Mouse (Mus musculus): ENCODE measurements around the gene Cacna2d4.

Gene Cacna2d4

DNA sequence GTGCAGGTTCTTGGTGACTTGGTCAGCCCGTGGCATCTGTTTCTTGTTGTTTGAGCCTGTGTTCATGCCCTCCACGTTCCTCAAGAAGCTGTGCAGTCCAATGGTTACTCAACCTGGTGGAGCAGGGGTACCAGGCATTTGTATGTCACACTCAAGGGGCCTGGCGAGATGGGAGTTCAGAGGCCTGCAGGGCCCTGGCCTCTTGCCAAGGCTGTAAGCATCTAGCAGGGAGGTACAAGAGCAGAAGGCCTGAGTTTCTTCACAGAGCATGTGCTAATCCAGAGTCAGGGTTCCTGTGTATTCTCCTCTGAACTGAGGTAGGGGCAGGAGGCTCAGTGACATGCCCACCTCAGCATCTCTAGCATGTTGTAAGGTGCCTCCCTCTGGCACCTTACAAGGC lies 76.8 kb downstream of the Cacna2d4 start:
- peak in 1 of 2 experiments; percentile 45 for DNase-seq

DNA sequence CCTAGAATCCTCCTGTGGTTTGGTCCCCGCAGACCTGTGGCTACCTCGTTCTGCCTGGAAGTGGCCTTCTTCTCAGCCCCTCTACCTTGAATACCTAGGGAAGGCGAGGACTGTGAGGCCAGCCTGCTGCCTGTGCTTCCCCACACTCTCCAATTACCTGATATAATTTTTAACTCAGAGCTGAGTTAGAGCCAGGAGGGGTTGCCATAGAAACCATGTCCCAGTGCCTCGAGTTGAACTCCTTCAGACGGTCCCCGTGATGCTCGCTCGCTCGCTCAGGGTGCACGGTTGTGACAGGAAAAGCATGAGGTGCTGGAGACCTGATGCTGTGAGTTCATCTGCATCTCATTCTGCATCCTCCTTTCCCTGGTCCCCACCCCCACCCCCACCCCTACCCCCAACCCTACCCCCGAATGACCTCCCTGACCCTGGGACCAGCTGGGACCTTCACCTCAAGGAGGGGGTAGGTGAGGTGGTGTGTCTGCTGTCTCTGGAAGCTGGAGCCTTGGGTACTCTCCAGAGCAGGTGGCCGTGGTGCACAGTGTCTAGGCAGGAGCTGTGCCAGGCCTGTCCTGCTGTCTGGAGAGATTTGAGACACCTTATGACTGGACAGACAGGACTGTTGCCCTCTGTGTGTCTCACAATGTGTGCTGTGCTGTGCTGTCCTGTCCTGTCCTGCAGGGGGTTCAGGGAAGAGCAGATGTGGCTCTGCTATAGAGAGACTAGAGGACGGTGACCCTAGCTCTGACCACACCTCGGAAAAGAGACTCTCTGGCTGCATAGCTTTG lies 77.5 kb downstream of the Cacna2d4 start:
- no peak for DNase-seq

GRCm38 (mm10) chr6:119314751-119315476 lies 78.6 kb downstream of the Cacna2d4 start:
- no peak for DNase-seq

- DNase-seq = no peak
Observed at GRCm38 (mm10) chr6:119318732-119319131, 82.4 kb downstream of the Cacna2d4 start.

DNA sequence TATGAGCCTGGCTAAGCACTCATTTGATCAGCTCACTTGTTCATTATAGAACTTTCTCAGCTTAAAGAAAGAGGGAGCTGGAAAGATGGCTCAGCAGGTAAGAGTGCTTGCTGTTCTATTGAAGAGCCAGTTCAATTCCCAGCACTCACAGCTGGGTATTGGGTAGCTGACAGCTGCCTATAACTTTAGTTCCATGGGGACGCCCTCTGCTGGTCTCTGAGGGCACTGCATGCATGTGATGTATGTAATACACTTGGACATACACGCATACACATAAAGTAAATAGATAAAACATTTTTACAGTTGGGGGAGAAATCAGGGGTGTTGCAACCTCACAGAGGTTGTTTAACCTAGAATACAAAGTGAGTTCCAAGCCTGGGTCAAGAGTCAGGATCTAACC lies 83.0 kb downstream of the Cacna2d4 start:
- DNase-seq = no peak

GRCm38 (mm10) chr6:119320481-119320880 lies 84.2 kb downstream of the Cacna2d4 start:
- DNase-seq = no peak

DNA sequence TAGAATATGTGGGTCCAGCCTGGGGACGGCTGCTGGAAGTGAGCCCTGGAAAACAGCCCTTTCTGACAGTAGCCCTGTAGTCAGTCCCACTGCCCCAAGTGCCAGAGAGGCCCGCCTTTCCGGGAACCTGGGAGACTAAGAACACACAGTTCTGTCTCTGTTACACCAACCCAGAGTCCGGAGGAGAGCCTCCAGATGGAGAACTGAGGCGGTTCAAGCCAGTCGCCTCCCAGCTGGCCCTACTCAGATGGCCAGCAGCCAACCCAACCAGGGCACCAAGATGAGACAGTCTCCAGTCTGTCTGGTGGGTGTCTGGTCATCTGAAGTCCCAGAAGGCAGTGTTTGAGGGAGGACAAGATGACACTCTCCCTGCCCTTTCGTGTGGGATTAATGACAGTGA lies 85.4 kb downstream of the Cacna2d4 start:
- no peak for DNase-seq

DNA sequence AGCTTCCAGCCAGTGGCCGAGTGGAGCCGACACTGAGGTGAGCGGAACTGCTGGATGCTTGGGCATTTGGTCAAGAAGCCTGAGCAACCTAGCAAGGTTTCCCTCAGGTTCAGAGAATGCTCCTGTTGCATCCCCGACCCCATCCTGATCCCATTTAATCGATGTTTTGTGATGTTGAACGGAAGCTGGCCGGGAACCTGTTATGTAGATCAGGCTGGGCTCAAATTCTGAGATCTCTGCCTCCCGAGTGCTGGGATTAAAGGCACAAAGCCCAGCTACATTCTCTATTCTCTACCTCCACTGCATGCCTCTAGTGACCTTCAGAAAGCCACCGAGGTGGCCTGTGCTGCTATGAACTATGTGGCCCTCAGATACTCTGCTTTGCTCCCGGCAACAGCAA lies 88.5 kb downstream of the Cacna2d4 start:
- no peak for DNase-seq

GRCm38 (mm10) chr6:119325978-119326377 lies 89.7 kb downstream of the Cacna2d4 start:
- DNase-seq = no peak

DNA sequence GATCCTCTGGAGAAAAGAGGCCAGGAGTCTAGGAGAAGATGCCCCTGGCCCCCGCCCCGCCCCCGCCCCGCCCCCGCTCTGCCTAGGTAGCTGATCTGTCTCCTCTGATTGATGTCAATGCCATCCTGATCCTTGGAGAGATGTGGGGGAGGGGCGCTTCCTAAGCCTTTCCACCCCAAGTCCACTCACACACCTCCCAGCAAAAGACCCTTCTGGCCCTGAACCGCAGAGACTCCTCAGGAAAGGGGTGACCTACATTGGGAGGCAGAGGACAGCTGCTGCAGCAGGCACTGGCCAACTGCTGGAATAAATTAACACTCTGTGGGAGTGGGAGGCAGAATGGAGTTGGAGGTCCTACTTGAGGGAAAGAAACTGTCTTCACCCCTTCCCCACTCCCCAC lies 90.2 kb downstream of the Cacna2d4 start:
- DNase-seq = no peak

GRCm38 (mm10) chr6:119328521-119329115 lies 92.3 kb downstream of the Cacna2d4 start:
- DNase-seq = no peak

- DNase-seq = peak in 1 of 2 experiments; percentile 42
Observed at GRCm38 (mm10) chr6:119329215-119329714, 92.9 kb downstream of the Cacna2d4 start.

- DNase-seq = no peak
Observed at GRCm38 (mm10) chr6:119329936-119330335, 93.6 kb downstream of the Cacna2d4 start.

GRCm38 (mm10) chr6:119330506-119330905 lies 94.2 kb downstream of the Cacna2d4 start, which contains the start of gene Lrtm2:
Gene Lrtm2, minus strand, starts transcription at chr6:119330766.
- peak; percentile 45 to 53 for DNase-seq

- no peak for DNase-seq
Observed at GRCm38 (mm10) chr6:119332111-119332510, 95.8 kb downstream of the Cacna2d4 start.

GRCm38 (mm10) chr6:119333202-119333601 lies 96.9 kb downstream of the Cacna2d4 start:
- DNase-seq = no peak

- DNase-seq = no peak
Observed at GRCm38 (mm10) chr6:119333831-119334230, 97.5 kb downstream of the Cacna2d4 start.

- DNase-seq = no peak
Observed at GRCm38 (mm10) chr6:119336124-119336523, 99.8 kb downstream of the Cacna2d4 start.

DNA sequence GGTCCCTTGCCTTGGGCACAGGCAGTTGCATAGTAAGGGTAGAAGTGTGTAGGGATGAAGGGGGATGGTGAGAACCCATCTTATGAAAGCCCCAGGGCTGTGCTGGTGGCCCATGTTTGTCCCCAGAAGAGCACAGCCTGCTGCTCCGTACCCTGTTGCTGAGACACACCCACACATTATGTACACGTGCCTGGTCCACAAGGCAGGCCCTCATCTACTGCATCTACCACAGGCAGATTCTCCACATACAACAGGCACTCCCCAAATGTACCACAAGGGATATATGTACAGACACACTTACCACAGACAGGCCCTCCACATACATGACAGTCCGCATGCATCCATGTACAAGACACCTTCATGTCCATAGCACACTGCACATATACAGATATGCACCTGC lies 101.0 kb downstream of the Cacna2d4 start:
- DNase-seq = no peak

DNA sequence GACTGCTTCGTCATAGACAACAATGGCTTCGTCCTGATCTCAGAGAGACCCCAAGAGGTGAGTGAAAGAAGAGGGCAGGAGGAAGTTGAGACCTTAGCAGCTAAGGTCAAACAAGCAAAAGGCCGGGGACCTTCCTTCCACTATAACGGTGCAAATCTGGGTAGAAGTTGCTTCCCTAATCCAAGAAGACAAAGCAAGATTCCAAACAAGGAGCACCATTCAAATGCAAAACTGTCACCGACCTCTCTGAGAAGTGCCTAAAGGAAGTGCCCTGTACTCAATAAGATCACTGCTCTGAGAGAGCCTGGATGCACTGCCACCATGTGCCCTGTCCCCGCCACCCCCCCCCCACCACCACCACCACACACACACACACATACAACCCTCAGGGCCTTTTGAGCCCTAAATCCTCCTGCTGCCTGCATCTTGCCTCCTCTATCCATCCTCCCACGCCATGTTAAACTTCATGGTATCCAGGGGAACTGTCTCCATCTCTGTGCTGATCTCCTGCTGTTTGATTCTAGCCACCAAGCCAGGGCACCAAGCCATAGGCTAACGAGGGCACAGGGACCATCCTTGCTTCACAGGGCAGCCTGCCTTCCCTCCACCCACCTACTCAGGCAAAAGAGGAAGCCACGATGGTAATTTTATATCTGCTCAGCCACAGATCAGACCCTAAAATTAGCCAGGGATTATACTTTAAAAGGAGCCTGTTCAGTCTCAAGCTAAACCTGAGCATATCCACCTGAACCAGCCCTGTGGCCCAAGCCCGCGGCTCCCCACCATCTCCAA lies 102.0 kb downstream of the Cacna2d4 start:
- no peak for DNase-seq

DNA sequence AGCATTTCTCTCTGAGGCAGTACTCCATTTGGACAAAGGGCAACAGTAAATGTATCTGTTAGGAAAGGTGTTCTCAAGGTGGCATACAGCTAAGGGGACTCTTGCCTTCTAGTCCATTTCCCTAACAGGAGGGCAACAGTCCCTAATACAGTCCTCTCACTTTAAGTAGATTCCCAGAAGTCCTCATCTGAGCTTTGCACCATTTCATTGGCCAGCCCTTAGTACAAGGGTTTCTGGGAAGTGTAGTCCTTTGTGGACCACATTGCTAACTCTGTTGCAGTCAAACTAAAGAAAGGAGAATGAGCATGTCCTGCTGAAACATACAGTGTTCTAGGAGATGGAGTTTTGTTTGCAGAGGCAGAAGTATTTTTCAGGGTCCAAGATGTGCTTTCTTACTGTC lies 105.1 kb downstream of the Cacna2d4 start:
- DNase-seq = peak in 1 of 2 experiments; percentile 35

DNA sequence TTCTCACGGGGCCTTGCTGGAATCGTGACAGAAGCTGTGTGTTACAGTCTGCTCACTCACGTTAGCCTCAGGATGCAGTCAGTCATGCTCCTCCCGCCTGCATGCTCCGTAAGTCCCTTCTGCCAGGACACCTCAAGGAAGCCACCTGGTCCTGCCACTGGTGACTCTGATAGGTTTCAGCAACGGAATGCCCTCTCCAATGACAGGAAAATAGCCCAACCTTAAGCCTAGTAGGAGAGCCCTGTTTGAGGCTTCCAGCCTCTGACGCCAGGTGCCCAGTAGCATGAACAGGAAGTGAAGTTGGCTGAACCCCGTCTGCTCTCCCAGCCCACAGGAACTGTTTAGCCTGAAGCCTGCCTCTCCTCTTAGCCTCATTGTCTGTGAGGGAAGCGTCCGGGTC lies 109.9 kb downstream of the Cacna2d4 start:
- DNase-seq = peak; percentile 46 to 48

DNA sequence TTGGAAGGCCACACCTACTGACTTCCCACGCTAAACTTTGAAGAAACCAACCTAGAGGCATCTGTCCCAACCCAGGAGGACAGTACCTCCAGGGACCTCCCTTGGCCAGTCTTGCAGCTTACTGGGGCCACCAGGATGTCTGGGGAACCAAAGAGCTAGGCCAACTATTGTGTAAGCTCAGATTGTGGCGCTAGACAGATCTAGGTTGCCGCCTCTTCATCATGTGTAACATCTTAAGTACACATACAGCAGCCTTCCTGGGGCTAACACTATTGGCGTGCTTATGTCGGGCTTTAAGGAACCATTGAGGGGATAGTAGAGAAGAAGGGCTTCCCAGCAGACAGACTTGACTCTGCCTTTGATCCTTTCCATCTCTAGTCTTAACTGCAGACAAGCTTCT lies 111.5 kb downstream of the Cacna2d4 start:
- no peak for DNase-seq
